Mouse (Mus musculus) inflammation-experienced regulatory T-cells, adult 16 weeks (primary cell): ENCODE measurements around the gene Cd40. TPM values are rescaled to one million over a fixed set of nuclear protein-coding genes. Genes with fewer than 3 reads are reported as not detected.

ENCODE experiments used
- polyA plus RNA-seq: library from polyadenylated mRNA; unstranded; fragments of 100-300 nt; shearing (Covaris generic); gene quantifications from one replicate; pipeline ENCODE4 v1.2.1, GENCODE M21; 2017

Cd40 gene
- polyA plus RNA-seq, result 2.4 TPM

DNA sequence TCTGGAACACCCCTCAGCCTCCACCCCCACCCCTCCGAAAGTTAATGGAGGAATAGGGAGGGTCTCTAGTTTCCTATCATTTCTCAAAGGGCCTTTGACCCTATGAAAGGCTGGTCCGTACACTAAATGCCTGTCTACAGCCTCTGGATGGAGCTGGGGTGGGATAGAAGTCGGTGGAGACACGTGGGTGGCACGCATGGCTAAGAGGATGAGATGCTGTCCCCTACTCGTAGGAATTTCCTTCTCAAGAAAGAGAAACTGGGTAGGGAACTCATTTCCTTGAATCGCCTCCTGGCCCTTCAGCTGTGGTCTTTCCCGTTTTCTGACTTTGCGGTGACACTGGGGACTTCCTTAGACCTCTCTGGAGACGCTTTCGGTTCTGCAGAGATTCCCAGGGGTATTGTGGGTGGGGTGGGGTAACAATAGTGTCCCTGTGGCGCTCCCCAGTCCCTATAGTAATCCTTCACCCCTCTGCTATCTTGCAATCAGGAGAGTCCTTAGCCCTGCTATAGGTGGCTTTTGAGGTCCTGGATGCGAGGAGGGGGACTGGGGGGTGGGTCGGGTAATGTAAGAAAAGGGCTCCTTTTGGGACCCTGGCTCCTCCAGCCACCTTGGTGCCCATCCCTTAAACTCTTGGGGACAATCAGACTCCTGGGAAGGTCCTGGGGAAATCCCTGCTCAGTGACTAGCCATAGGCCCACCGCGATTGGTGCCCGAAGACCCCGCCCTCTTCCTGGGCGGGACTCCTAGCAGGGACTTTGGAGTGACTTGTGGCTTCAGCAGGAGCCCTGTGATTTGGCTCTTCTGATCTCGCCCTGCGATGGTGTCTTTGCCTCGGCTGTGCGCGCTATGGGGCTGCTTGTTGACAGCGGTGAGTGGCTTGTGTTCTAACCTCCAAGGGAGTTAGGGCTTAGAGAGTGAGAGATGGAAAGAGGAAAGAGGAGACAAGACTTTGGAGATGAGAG is at the start of gene Cd40:
Gene Cd40, plus strand, starts transcription at position 740 of the 965 bp plus-strand sequence.

DNA sequence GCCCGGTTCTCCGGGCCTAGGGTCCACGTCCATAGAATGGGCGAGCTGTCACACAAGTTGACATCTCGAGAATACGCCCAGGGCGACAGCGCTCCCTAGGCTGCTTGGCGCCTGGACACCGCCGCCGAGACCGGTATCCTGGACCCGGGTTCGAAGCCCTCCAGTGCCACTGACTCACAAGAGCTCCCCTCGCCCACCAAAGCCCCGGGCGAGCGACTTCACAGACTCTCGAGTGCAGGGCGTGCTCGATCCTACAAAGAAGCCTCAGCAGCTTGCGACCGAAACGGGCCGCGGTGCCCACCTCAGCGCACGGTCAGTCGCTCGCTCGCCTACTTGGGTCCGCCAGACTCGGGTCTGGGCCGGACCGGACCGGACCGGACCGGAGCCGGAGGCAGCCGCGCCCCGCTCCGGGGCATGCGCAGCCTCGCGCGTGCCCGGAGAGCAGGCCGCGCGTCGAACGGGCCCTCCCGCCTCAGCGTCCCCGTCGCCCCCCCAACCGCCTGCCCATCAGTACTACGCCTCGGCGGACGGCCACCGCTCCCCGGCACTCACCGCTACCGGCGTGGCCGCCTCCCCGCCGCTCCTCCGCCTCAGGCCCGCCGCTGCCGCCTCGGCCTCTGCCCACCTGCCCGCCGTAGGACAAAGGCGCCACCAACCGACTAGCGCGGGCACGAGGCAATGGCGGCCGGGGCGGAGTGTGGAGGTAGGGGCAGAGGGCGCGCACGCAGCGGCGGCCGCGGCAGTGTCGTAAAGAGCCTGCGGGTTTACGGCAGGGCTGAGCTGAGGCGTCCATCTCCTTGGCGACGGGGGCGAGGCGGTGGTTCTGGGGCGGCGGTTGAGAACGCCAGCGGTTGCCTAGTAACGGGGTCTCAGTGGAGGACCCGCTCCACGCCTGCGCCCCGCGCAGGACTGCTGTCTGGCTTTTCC is 21.0 kb upstream of the Cd40 start, which contains the start of gene Ncoa5:
Gene Ncoa5, minus strand, starts transcription at position 737 of the 927 bp plus-strand sequence.

DNA sequence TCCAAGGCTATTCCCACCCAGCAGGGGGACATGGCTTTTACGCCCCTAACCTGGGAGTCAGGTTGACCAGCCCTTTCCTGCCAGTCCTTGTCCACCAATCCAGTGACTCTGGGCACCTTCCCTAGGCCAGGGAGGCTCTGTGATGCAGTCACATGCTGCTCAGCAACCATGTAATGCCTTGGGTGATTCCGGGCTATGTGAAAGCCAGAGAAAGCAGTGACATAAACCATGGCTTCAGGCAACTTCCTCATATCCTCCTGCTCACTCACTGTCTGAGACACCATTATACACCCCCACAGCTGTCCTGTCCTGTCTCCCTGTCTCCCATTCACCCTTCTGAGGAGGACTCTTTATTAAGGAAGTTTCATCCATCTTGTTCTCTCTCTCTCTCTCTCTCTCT is 35.2 kb downstream of the Cd40 start, which contains the start of gene 1700025C18Rik:
Gene 1700025C18Rik, minus strand, starts transcription at position 101 of the 400 bp plus-strand sequence.

Other genes with a start within 250 kb of the Cd40 start
- gene Zswim1, start 232.9 kb upstream of the Cd40 start, polyA plus RNA-seq, result 32.2 TPM
- gene Spata25, start 227.1 kb upstream of the Cd40 start, polyA plus RNA-seq, result not detected
- 241 TPM for gene Ctsa, start 222.8 kb upstream of the Cd40 start, polyA plus RNA-seq
- 2.6 TPM for gene Neurl2, start 222.2 kb upstream of the Cd40 start, polyA plus RNA-seq
- gene Pltp, start 197.9 kb upstream of the Cd40 start, polyA plus RNA-seq, result 1.0 TPM
- 142 TPM for gene Pcif1, start 176.3 kb upstream of the Cd40 start, polyA plus RNA-seq
- 53.5 TPM for gene Zfp335, start 143.9 kb upstream of the Cd40 start, polyA plus RNA-seq
- 11.9 TPM for gene Mmp9, start 114.8 kb upstream of the Cd40 start, polyA plus RNA-seq
- 0.10 TPM for gene Slc12a5, start 94.8 kb upstream of the Cd40 start, polyA plus RNA-seq
- 62.9 TPM for gene Ncoa5, start 20.8 kb upstream of the Cd40 start, polyA plus RNA-seq
- gene 1700025C18Rik, start 35.1 kb downstream of the Cd40 start, polyA plus RNA-seq, result not detected
- gene Cdh22, start 179.2 kb downstream of the Cd40 start, polyA plus RNA-seq, result not detected
- gene Slc35c2, start 232.2 kb downstream of the Cd40 start, polyA plus RNA-seq, result 81.6 TPM